Mouse (Mus musculus) kidney, postnatal 0 days (tissue): Measurements from ENCODE around the gene Ak1. TPM values are rescaled to one million over a fixed set of nuclear protein-coding genes. Genes with fewer than 3 reads are reported as not detected.
A peak's percentile ranks its signal among the peaks of the same experiment; 100 is the strongest.

Experiments used
- ATAC-seq: fragments of 200-750 bp; cut with Nextera tagmentation; replicated peaks from 2 replicates; pipeline ENCODE4 v1.8.0; 2017; ENCODE audit warnings: low read depth, moderate number of reproducible peaks, moderate TSS enrichment, moderate library complexity; ENCODE audit not compliant: low FRiP score
- DNase-seq: peaks from one replicate; pipeline ENCODE4 v3.0.0-alpha.2; 2016; ENCODE audit warnings: low spot score
- H3K27ac ChIP-seq: fragments of 300-500 bp; sonication (generic); 2 replicates; pipeline ENCODE4 v1.5.1; 2014; ENCODE audit warnings: mild to moderate bottlenecking
- H3K27me3 ChIP-seq: fragments of 300-500 bp; sonication (generic); 2 replicates; pipeline ENCODE4 v1.6.1; 2014; ENCODE audit warnings: low read length, mixed read lengths; ENCODE audit not compliant: insufficient read depth
- H3K36me3 ChIP-seq: fragments of 300-500 bp; sonication (generic); 2 replicates; pipeline ENCODE4 v1.6.1; 2014; ENCODE audit warnings: low read length, mixed read lengths; ENCODE audit not compliant: insufficient read depth
- H3K4me1 ChIP-seq: fragments of 300-500 bp; sonication (generic); replicated peaks from 2 replicates; pipeline ENCODE4 v1.6.1; 2014; ENCODE audit warnings: antibody characterized with exemption, low read length, mixed read lengths; ENCODE audit not compliant: insufficient read depth
- H3K4me2 ChIP-seq: fragments of 300-500 bp; sonication (generic); 2 replicates; pipeline ENCODE4 v1.6.1; 2014; ENCODE audit warnings: mild to moderate bottlenecking, low read length, moderate library complexity, mixed read lengths
- H3K4me3 ChIP-seq: fragments of 300-500 bp; sonication (generic); replicated peaks from 2 replicates; pipeline ENCODE4 v1.5.1; 2014; ENCODE audit warnings: low read depth, low read length
- H3K9ac ChIP-seq: fragments of 300-500 bp; sonication (generic); 2 replicates; pipeline ENCODE4 v1.6.1; 2014; ENCODE audit warnings: low read depth, low read length
- H3K9me3 ChIP-seq: fragments of 300-500 bp; sonication (generic); replicated peaks from 2 replicates; pipeline ENCODE4 v1.6.1; 2016; ENCODE audit warnings: low read length, inconsistent platforms, mixed read lengths
- CTCF ChIP-seq: IDR thresholded peaks from 2 replicates; pipeline ENCODE4 v1.5.1; 2016; ENCODE audit warnings: antibody characterized with exemption, low read depth, mild to moderate bottlenecking, moderate library complexity
- WGBS: fragments of 180-500 bp; shearing (Covaris S2); extraction: QIAGEN DNeasy Blood & Tissue Kit; methylation state at CpG from one replicate; pipeline ENCODE4 v1.1.7; 2014; 5-methylcytosine and 5-hydroxymethylcytosine counted together
- polyA plus RNA-seq: library from polyadenylated mRNA; unstranded; fragments of >200 nt; fragmentation: Nextera tagmentation; extraction: Ambion mirVana; gene quantifications from 2 replicates; pipeline ENCODE4 v1.2.1, GENCODE M21; 2015

Gene Ak1
- polyA plus RNA-seq, 1 experiment from 2014 or later, result 38.7 TPM

DNA sequence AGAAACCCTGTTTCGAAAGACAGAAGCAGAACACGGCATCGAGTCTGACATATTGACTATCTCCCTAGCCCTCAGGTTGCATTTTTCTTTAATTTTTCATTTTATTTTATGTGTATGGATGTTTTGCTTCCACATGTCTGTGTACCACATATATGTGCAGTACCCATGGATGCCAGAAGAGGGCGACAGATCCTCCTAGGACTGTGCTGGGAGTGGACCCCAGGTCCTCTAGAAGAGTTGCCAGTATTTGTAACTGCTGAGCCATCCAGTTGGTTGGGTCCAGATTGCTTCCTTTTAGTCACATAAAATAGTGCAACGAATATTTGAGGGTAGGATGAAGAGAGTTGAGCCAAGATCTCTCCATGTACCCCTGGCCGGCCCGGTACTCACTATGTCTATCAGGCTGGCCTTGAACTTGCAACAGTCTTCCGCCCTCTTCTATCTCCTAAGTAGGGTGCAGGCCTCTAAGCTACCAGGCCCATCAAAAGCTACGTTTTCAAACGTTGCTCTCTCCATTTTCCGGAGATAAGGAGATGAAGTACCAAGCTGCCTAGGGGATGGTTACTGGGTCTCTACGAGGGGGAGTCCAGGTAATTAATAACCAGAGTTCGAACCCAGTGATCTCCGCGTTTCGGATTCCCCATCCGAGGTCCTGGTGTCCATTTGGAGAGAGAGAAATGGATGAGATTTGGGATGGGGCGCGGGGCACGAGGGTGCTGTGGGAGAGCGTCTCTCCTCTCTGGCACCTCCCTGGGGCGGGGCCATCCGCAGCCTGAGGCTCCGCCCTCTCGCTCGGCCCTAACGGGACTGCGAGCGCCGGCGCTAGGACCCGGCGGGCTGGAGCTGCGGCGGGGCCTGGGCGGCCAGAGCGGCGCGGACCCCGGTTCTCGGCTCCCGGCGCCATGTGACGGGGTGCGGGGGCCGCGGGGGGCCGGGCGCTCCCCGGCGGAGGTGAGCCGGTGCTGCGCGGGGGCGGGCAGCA lies 15.1 kb upstream of the Ak1 start:
- WGBS, result 13% methylated on average over 46 of the region's 55 CpGs
- TF ChIP-seq CTCF, result peak; percentile 80
- DNase-seq (peak; percentile 88), ATAC-seq (peak; percentile 64)
- H3K27ac ChIP-seq, result peak overlapping the region; percentile 10; the same call in 1 of the 2 replicates
- H3K27me3 ChIP-seq, result no peaks in the 10 kb centered on the region
- peak overlapping the region; percentile 81 for H3K4me2 ChIP-seq
- no peaks in the 10 kb centered on the region for H3K36me3 ChIP-seq
- peak overlapping the region; percentile 66 for H3K9ac ChIP-seq
- H3K4me1 ChIP-seq, result peaks cover 11% of the 10 kb centered on the region
- H3K4me3 ChIP-seq, result peak overlapping the region; percentile 61
- H3K9me3 ChIP-seq, result no peaks in the 10 kb centered on the region

DNA sequence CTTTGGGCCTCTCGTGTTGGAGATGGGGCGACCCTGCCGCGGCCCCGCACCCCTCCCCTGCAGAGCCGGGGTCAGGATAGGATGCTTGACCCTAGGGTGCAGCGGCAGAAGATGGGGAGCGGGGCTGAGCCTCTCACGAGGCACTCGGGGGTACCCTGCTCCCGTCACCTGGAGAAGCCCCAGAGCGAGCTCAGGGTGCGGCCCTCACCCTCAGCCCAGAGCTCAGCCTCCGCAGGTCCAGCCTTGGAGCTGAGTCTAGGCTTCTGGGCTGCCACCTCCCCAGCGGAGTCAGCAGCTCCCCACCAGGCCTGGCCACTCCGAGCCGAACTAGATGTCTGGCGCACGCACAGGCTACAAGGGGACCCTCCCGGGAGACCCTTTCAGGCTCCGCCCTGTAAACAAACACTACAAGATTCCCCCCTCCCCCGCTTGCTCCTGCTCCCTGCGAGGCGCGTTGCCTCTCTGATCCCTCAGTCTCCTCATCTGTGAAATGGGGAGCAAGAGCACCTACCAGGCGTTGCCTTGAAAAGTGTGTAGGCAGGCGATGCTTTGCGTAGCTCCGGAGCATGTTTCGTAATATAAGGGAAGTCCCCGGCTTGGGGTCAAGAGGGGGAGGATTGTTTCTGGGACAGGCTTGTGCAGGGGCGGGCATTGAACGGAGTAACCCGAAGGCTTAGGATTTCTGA lies 14.2 kb upstream of the Ak1 start:
- ATAC-seq (no peak), DNase-seq (peak; percentile 60)
- peak overlapping the region; percentile 81 for H3K4me2 ChIP-seq
- peak overlapping the region; percentile 66 for H3K9ac ChIP-seq
- H3K4me3 ChIP-seq, result peak overlapping the region; percentile 61
- no peaks in the 10 kb centered on the region for H3K27me3 ChIP-seq
- H3K27ac ChIP-seq, result peak overlapping the region; percentile 10; the same call in 1 of the 2 replicates
- H3K36me3 ChIP-seq, result no peaks in the 10 kb centered on the region
- H3K4me1 ChIP-seq, result peaks cover 5% of the 10 kb centered on the region; the same call in 1 of the 2 replicates
- no peaks in the 10 kb centered on the region for H3K9me3 ChIP-seq
- TF ChIP-seq CTCF, result no peak
- WGBS, result 3% methylated on average over 34 of the region's 34 CpGs

DNA sequence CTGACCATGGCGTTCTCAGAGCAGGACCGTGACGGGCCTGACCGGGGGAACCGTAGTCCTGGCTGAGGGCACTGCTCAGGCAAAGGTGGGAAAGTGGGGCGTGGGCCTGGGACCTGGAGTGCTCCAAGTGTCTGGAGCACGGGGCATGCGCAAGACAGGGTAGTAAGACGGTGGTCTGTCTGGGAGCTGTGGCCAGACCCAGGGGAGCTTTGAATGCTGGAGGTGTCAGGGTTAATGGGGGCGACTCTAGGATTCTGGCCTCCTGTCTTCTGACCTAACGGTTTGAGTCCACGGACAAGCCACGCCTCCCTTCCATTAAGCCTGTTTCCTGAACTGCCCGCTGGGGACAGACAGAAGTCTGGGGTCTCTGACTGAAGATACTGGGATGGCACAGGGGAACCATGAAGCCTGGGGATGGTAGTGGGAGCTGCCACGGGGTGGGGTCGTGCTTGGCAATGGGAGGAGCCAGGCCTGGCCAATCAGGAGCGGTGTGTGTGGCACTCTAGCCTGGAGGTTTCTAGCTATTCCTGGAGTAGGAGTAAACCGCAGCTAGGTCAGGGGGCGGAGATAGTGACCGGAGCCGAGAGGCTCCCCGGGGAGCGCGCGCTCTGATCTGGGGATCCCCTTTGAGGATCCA lies 13.3 kb upstream of the Ak1 start:
- Histone ChIP-seq H3K4me3 (peak overlapping the region; percentile 61), H3K9me3 (no peaks in the 10 kb centered on the region), H3K9ac (peak overlapping the region; percentile 3; the same call in 1 of the 2 replicates), H3K27ac (peak overlapping the region; percentile 63), H3K27me3 (no peaks in the 10 kb centered on the region), H3K4me2 (peak overlapping the region; percentile 81), H3K4me1 (peaks cover 4% of the 10 kb centered on the region; the same call in 1 of the 2 replicates), H3K36me3 (no peaks in the 10 kb centered on the region)
- ATAC-seq, result peak; percentile 64
- peak; percentile 32; the same call in 1 of the 2 replicates for TF ChIP-seq CTCF
- peak; percentile 85 for DNase-seq
- WGBS, result 4% methylated on average over 25 of the region's 25 CpGs

DNA sequence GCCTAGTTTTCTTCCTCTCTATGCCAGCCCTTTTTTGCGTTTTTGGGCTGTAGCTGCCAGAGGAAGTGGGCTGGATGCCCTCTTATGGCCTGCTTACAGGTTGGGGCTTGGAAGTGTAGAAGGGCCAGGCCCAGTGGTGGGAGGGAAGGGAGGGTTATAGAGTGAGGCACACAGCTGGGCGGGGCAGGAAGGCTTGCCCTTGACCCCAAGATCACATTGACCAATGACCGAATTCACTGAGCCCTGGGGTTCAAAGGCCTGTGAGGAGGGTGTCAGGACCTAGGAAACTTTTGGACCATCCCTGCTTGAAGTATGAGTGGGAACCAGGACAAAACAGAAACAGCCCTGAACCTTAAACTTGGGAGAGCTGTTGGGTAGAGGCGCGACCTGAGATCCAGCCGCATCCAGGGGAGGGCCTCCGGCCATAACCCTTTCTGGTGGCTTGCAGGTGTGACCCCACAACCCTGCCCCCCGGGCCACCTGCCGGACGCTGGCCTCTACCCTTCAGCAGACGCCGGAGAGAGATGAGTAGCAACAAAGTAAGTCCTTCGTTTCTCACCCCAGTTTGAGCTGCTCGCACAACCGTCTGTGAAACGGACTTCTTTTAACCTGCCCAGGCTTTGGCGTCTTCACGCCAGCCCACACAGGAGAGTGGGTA lies 12.7 kb upstream of the Ak1 start:
- Histone ChIP-seq H3K4me1 (peaks cover 4% of the 10 kb centered on the region; the same call in 1 of the 2 replicates), H3K9ac (peak overlapping the region; percentile 3; the same call in 1 of the 2 replicates), H3K9me3 (no peaks in the 10 kb centered on the region), H3K4me3 (peak overlapping the region; percentile 61), H3K36me3 (no peaks in the 10 kb centered on the region), H3K27me3 (no peaks in the 10 kb centered on the region), H3K4me2 (peak overlapping the region; percentile 81), H3K27ac (peak overlapping the region; percentile 63)
- DNase-seq (no peak), ATAC-seq (peak; percentile 11; the same call in 1 of the 2 replicates)
- no peak for TF ChIP-seq CTCF
- WGBS, result 38% methylated on average over 18 of the region's 18 CpGs

DNA sequence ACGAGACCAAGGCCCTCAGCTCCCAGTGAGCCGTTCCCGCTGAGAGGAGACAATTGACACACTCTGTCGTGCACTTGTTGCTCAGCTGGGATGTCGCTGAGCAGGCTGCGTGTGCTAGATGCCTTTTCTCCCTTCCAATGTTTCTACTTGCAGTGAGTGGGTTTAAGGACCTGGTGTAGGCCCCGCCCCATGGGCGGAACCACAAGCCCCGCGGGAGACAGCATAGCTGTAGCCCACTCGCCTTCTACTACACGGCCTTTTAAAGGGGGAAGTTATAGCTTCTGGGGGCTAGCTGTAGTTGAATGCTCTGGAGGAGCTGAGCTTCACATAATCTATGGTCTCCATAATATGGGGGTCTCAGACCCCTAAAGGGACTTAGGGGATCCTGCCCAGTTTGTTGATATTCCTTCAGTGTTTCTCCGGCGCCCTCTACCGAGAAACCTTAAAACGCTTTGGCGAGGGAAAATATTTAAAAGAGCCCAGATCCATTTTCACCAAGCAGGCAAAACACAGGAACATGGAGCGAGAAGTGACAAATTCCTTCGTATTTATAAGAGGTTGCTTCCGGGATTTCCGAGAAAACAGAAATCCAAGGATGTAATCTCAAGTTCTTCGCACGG lies 10.8 kb upstream of the Ak1 start:
- Histone ChIP-seq H3K9me3 (no peaks in the 10 kb centered on the region), H3K9ac (peak overlapping the region; percentile 35; the same call in 1 of the 2 replicates), H3K27ac (peak overlapping the region; percentile 42; the same call in 1 of the 2 replicates), H3K36me3 (0 out of 2 replicates have a peak, but pooled peaks cover 9% of the 10 kb centered on the region), H3K4me1 (peaks cover 4% of the 10 kb centered on the region; the same call in 1 of the 2 replicates), H3K4me2 (peak overlapping the region; percentile 66), H3K4me3 (peak overlapping the region; percentile 38), H3K27me3 (no peaks in the 10 kb centered on the region)
- peak; percentile 68 for DNase-seq
- whole genome bisulfite sequencing, result 15% methylated on average over 23 of the region's 23 CpGs
- peak; percentile 58 for TF ChIP-seq CTCF
- no peak for ATAC-seq
